Mouse (Mus musculus) cerebellum, postnatal 36 days (tissue): ENCODE measurements around the gene Ssmem1.

ENCODE experiments used
- DNase-seq, 2 experiments: peaks; one replicate each; pipeline ENCODE4 v3.0.0; 2021 to 2022; ENCODE audit warnings: mixed read lengths in 2 of 2

The Ssmem1 gene

GRCm38 (mm10) chr6:30509265-30510239 is at the start of gene Ssmem1, which contains the start of gene Tmem209:
TSS of gene Ssmem1 (plus strand) at chr6:30509849.
TSS of gene Tmem209 (minus strand) at chr6:30509783.
- DNase-seq = peak; percentile 98

GRCm38 (mm10) chr6:30460750-30461446 is 48.8 kb upstream of the Ssmem1 start:
- DNase-seq = peak; percentile 80 to 87

GRCm38 (mm10) chr6:30461755-30462344 is 47.8 kb upstream of the Ssmem1 start:
- no peak for DNase-seq

- no peak for DNase-seq
Observed at GRCm38 (mm10) chr6:30462822-30463221, 46.8 kb upstream of the Ssmem1 start.

GRCm38 (mm10) chr6:30465586-30465985 is 44.1 kb upstream of the Ssmem1 start:
- DNase-seq = no peak

GRCm38 (mm10) chr6:30468058-30468457 is 41.6 kb upstream of the Ssmem1 start:
- DNase-seq = no peak

GRCm38 (mm10) chr6:30468684-30469083 is 41.0 kb upstream of the Ssmem1 start:
- DNase-seq = peak; percentile 63 to 65

- peak; percentile 80 to 81 for DNase-seq
Observed at GRCm38 (mm10) chr6:30469370-30469769, 40.3 kb upstream of the Ssmem1 start.

GRCm38 (mm10) chr6:30471706-30472105 is 37.9 kb upstream of the Ssmem1 start:
- DNase-seq = no peak

GRCm38 (mm10) chr6:30476025-30476765 is 33.5 kb upstream of the Ssmem1 start:
- DNase-seq = no peak

- DNase-seq = peak; percentile 57
Observed at GRCm38 (mm10) chr6:30477210-30477714, 32.4 kb upstream of the Ssmem1 start.

GRCm38 (mm10) chr6:30477784-30478183 is 31.9 kb upstream of the Ssmem1 start:
- DNase-seq = no peak

GRCm38 (mm10) chr6:30479418-30479817 is 30.2 kb upstream of the Ssmem1 start:
- DNase-seq = peak in 1 of 2 experiments; percentile 23

GRCm38 (mm10) chr6:30482908-30483307 is 26.7 kb upstream of the Ssmem1 start:
- no peak for DNase-seq

GRCm38 (mm10) chr6:30486504-30486903 is 23.1 kb upstream of the Ssmem1 start:
- no peak for DNase-seq

- no peak for DNase-seq
Observed at GRCm38 (mm10) chr6:30499049-30499448, 10.6 kb upstream of the Ssmem1 start.

GRCm38 (mm10) chr6:30508824-30509223 is 825 bp upstream of the Ssmem1 start:
- DNase-seq = no peak

- DNase-seq = peak in 1 of 2 experiments; percentile 13
Observed at GRCm38 (mm10) chr6:30510291-30510690, 642 bp downstream of the Ssmem1 start.

- no peak for DNase-seq
Observed at GRCm38 (mm10) chr6:30514242-30514641, 4.6 kb downstream of the Ssmem1 start.

- no peak for DNase-seq
Observed at GRCm38 (mm10) chr6:30520400-30520799, 10.8 kb downstream of the Ssmem1 start.

- no peak for DNase-seq
Observed at GRCm38 (mm10) chr6:30525456-30526332, 16.0 kb downstream of the Ssmem1 start.
